Mouse (Mus musculus): ENCODE measurements at regions not wholly inside any gene's neighbourhood (a gene's known extent, or its start where the extent isn't known, plus 50 kb on each side); places are given as distances from the start of the nearest gene placed in this dataset.

DNA sequence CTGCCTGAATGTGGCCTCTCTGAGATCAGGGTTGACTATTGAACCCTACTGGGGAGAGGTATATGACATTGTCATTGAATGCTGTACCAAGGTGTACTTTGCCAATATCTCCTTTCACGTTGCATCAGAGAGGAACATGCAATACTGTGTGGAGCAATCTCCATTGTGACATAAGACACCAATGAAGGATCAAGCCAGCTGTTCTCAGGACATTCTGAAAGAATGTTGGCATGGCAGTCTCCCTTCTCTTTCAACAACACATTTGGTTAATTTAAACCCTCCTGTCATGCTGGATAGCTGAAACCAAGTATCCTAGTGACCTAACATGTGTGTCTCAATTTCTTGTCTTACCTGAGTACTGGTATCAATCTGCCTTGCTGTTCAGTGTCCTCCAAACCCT is 159.5 kb downstream of the Ttc8 start:
- Histone ChIP-seq H3K27ac (ENCODE audit: control insufficient read depth, insufficient read depth, low read depth, low read length) (no peak overlapping the region), H3K36me3 (ENCODE audit: control insufficient read depth, insufficient read depth, low read length) (no peaks in the 10 kb centered on the region), H3K4me1 (ENCODE audit: control insufficient read depth, insufficient read depth, low read length) (peaks cover 12% of the 10 kb centered on the region), H3K27me3 (ENCODE audit: control insufficient read depth, insufficient read depth, low read length) (no peaks in the 10 kb centered on the region), H3K4me3 (ENCODE audit: control insufficient read depth, low read depth, low read length) (no peak overlapping the region)
- no peak for TF ChIP-seq CTCF (IDR thresholded peaks at IDR 0.05; ENCODE audit: control insufficient read depth, insufficient read depth, insufficient replicate concordance, low read depth, low read length)
- no peak for TF ChIP-seq POLR2A (IDR thresholded peaks at IDR 0.05; ENCODE audit: control insufficient read depth, low read depth, low read length)

DNA sequence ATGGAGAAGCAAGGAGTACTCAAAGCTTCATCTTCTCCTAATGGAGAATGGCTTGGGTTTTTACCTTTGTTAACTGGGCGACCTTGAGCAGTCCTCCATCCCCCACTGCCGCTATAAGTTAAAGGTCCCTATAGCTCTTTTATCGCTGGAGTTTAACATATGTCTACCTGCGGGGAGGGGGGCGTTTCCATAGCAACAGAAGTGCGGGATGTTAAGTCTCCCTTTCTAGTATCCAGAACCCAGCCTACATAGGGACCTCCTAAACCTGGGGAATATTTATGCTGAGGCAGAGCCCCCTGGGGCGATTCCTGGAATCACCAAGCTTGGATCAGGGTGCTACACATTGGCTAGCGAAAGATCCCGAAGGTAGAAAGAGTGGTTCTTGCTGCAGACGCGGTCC is 163.2 kb downstream of the Ttc8 start:
- TF ChIP-seq CTCF (IDR thresholded peaks at IDR 0.05; ENCODE audit: control insufficient read depth, insufficient read depth, insufficient replicate concordance, low read depth, low read length) = no peak
- no peak for TF ChIP-seq POLR2A (IDR thresholded peaks at IDR 0.05; ENCODE audit: control insufficient read depth, low read depth, low read length)
- Histone ChIP-seq H3K27me3 (ENCODE audit: control insufficient read depth, insufficient read depth, low read length) (no peaks in the 10 kb centered on the region), H3K4me1 (ENCODE audit: control insufficient read depth, insufficient read depth, low read length) (peaks cover 12% of the 10 kb centered on the region), H3K4me3 (ENCODE audit: control insufficient read depth, low read depth, low read length) (peak overlapping the region; percentile 52), H3K27ac (ENCODE audit: control insufficient read depth, insufficient read depth, low read depth, low read length) (no peak overlapping the region), H3K36me3 (ENCODE audit: control insufficient read depth, insufficient read depth, low read length) (no peaks in the 10 kb centered on the region)

DNA sequence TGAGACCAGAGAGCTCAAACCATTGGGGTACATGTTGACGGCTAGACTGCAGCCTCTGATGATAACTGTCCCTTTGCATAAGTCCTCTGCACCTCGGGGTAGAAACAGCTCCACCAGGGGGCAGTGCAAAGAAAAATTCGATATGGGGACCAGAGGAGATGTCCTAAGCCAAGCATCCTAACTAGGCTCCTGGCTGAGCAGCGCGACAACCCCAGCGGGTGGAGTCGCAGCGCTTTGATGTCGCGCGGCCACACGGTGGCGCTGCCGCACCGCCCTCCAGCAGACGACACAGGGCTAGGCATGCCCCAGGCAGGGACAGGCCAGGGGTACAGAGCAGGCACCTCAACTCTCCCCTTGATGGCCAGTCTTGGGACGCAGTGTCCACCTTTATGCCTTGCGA is 163.8 kb downstream of the Ttc8 start:
- H3K4me1 ChIP-seq (ENCODE audit: control insufficient read depth, insufficient read depth, low read length) = peaks cover 12% of the 10 kb centered on the region
- H3K27me3 ChIP-seq (ENCODE audit: control insufficient read depth, insufficient read depth, low read length) = no peaks in the 10 kb centered on the region
- H3K27ac ChIP-seq (ENCODE audit: control insufficient read depth, insufficient read depth, low read depth, low read length) = no peak overlapping the region
- H3K4me3 ChIP-seq (ENCODE audit: control insufficient read depth, low read depth, low read length) = peak overlapping the region; percentile 37
- TF ChIP-seq CTCF (IDR thresholded peaks at IDR 0.05; ENCODE audit: control insufficient read depth, insufficient read depth, insufficient replicate concordance, low read depth, low read length) = peak; percentile 99
- no peak for TF ChIP-seq POLR2A (IDR thresholded peaks at IDR 0.05; ENCODE audit: control insufficient read depth, low read depth, low read length)
- H3K36me3 ChIP-seq (ENCODE audit: control insufficient read depth, insufficient read depth, low read length) = no peaks in the 10 kb centered on the region

DNA sequence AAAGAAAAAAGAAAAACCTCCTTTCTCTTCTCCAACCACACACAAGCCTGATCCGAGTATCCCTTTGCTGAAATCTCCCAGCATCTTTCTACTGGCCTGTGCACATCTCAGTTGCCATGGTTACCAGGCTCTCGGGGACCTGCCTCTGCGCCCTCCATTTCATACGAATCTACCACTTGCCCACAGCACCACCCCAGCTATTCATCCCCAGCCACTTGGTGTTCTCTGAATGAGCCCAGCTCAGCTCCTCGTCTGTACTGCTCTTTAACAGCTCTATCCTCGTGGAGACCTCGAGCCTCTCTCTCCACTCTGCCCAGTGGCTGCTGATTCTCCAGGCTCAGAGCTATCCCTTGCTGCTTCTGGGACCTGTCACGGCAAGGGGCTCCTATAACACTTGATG is 166.9 kb downstream of the Ttc8 start:
- Histone ChIP-seq H3K27ac (ENCODE audit: control insufficient read depth, insufficient read depth, low read depth, low read length) (no peak overlapping the region), H3K27me3 (ENCODE audit: control insufficient read depth, insufficient read depth, low read length) (no peaks in the 10 kb centered on the region), H3K4me3 (ENCODE audit: control insufficient read depth, low read depth, low read length) (no peak overlapping the region), H3K36me3 (ENCODE audit: control insufficient read depth, insufficient read depth, low read length) (no peaks in the 10 kb centered on the region), H3K4me1 (ENCODE audit: control insufficient read depth, insufficient read depth, low read length) (peaks cover 12% of the 10 kb centered on the region)
- TF ChIP-seq CTCF (IDR thresholded peaks at IDR 0.05; ENCODE audit: control insufficient read depth, insufficient read depth, insufficient replicate concordance, low read depth, low read length) = no peak
- no peak for TF ChIP-seq POLR2A (IDR thresholded peaks at IDR 0.05; ENCODE audit: control insufficient read depth, low read depth, low read length)

GRCm38 (mm10) chr12:99091770-99092169 is 171.4 kb downstream of the Ttc8 start:
- TF ChIP-seq POLR2A (IDR thresholded peaks at IDR 0.05; ENCODE audit: control insufficient read depth, low read depth, low read length) = no peak
- no peak for TF ChIP-seq CTCF (IDR thresholded peaks at IDR 0.05; ENCODE audit: control insufficient read depth, insufficient read depth, insufficient replicate concordance, low read depth, low read length)

GRCm38 (mm10) chr12:99093151-99093550 is 172.8 kb downstream of the Ttc8 start:
- no peak for TF ChIP-seq POLR2A (IDR thresholded peaks at IDR 0.05; ENCODE audit: control insufficient read depth, low read depth, low read length)
- no peak for TF ChIP-seq CTCF (IDR thresholded peaks at IDR 0.05; ENCODE audit: control insufficient read depth, insufficient read depth, insufficient replicate concordance, low read depth, low read length)
- Histone ChIP-seq H3K27ac (ENCODE audit: control insufficient read depth, insufficient read depth, low read depth, low read length) (no peak overlapping the region), H3K4me1 (ENCODE audit: control insufficient read depth, insufficient read depth, low read length) (peaks cover 7% of the 10 kb centered on the region), H3K27me3 (ENCODE audit: control insufficient read depth, insufficient read depth, low read length) (no peaks in the 10 kb centered on the region), H3K36me3 (ENCODE audit: control insufficient read depth, insufficient read depth, low read length) (no peaks in the 10 kb centered on the region), H3K4me3 (ENCODE audit: control insufficient read depth, low read depth, low read length) (no peak overlapping the region)

More at GRCm38 (mm10) chr12:99091770-99092169, 171.4 kb downstream of the Ttc8 start:
- Histone ChIP-seq H3K27ac (ENCODE audit: control insufficient read depth, insufficient read depth, low read depth, low read length) (no peak overlapping the region), H3K27me3 (ENCODE audit: control insufficient read depth, insufficient read depth, low read length) (no peaks in the 10 kb centered on the region), H3K36me3 (ENCODE audit: control insufficient read depth, insufficient read depth, low read length) (no peaks in the 10 kb centered on the region), H3K4me3 (ENCODE audit: control insufficient read depth, low read depth, low read length) (no peak overlapping the region), H3K4me1 (ENCODE audit: control insufficient read depth, insufficient read depth, low read length) (no peaks in the 10 kb centered on the region; the same call in 1 of the 2 replicates)

GRCm38 (mm10) chr12:99093989-99094388 is 173.6 kb downstream of the Ttc8 start:
- TF ChIP-seq POLR2A (IDR thresholded peaks at IDR 0.05; ENCODE audit: control insufficient read depth, low read depth, low read length) (no peak), CTCF (IDR thresholded peaks at IDR 0.05; ENCODE audit: control insufficient read depth, insufficient read depth, insufficient replicate concordance, low read depth, low read length) (no peak)
- Histone ChIP-seq H3K27me3 (ENCODE audit: control insufficient read depth, insufficient read depth, low read length) (no peaks in the 10 kb centered on the region), H3K36me3 (ENCODE audit: control insufficient read depth, insufficient read depth, low read length) (no peaks in the 10 kb centered on the region), H3K4me3 (ENCODE audit: control insufficient read depth, low read depth, low read length) (no peak overlapping the region), H3K27ac (ENCODE audit: control insufficient read depth, insufficient read depth, low read depth, low read length) (no peak overlapping the region), H3K4me1 (ENCODE audit: control insufficient read depth, insufficient read depth, low read length) (peaks cover 7% of the 10 kb centered on the region)
